Mouse (Mus musculus): ENCODE results near the gene Naaladl2.

Naaladl2 gene

GRCm38 (mm10) chr3:24668052-24668916 is 475.8 kb downstream of the Naaladl2 start:
- DNase-seq: no peak

GRCm38 (mm10) chr3:24665408-24665807 is 478.7 kb downstream of the Naaladl2 start:
- DNase-seq: no peak

GRCm38 (mm10) chr3:24663749-24664148 is 480.3 kb downstream of the Naaladl2 start:
- DNase-seq: no peak

GRCm38 (mm10) chr3:24630032-24630431 is 514.0 kb downstream of the Naaladl2 start:
- DNase-seq: no peak

- peak; percentile 32 for DNase-seq
These were observed 538.6 kb downstream of the Naaladl2 start for GRCm38 (mm10) chr3:24605485-24605884.

- no peak for DNase-seq
These were observed 539.2 kb downstream of the Naaladl2 start for GRCm38 (mm10) chr3:24604791-24605320.

GRCm38 (mm10) chr3:24595447-24595846 is 548.6 kb downstream of the Naaladl2 start:
- DNase-seq: peak; percentile 40

- no peak for DNase-seq
These were observed 587.4 kb downstream of the Naaladl2 start for GRCm38 (mm10) chr3:24556617-24557016.

- no peak for DNase-seq
These were observed 590.4 kb downstream of the Naaladl2 start for GRCm38 (mm10) chr3:24553701-24554100.

- DNase-seq: no peak
These were observed 591.4 kb downstream of the Naaladl2 start for GRCm38 (mm10) chr3:24552631-24553030.

- DNase-seq: no peak
These were observed 610.1 kb downstream of the Naaladl2 start for GRCm38 (mm10) chr3:24533775-24534458.

GRCm38 (mm10) chr3:24514918-24515317 is 629.1 kb downstream of the Naaladl2 start:
- no peak for DNase-seq

- peak; percentile 5 for DNase-seq
These were observed 657.5 kb downstream of the Naaladl2 start for GRCm38 (mm10) chr3:24486456-24487112.

GRCm38 (mm10) chr3:24463941-24464340 is 680.1 kb downstream of the Naaladl2 start:
- DNase-seq: no peak

GRCm38 (mm10) chr3:24440621-24441020 is 703.4 kb downstream of the Naaladl2 start:
- DNase-seq: no peak

GRCm38 (mm10) chr3:24432761-24433160 is 711.3 kb downstream of the Naaladl2 start:
- no peak for DNase-seq

- no peak for DNase-seq
These were observed 752.3 kb downstream of the Naaladl2 start for GRCm38 (mm10) chr3:24391737-24392136.

- DNase-seq: no peak
These were observed 752.8 kb downstream of the Naaladl2 start for GRCm38 (mm10) chr3:24391311-24391710.

GRCm38 (mm10) chr3:24355010-24355409 is 789.1 kb downstream of the Naaladl2 start:
- DNase-seq: no peak

- DNase-seq: peak; percentile 60
These were observed 822.3 kb downstream of the Naaladl2 start for GRCm38 (mm10) chr3:24321489-24322405.

GRCm38 (mm10) chr3:24314658-24315297 is 829.3 kb downstream of the Naaladl2 start:
- no peak for DNase-seq

GRCm38 (mm10) chr3:24225418-24225817 is 918.6 kb downstream of the Naaladl2 start:
- no peak for DNase-seq

Measured in kidney, adult 9 months (tissue).